Mouse (Mus musculus): Measurements from ENCODE around the gene Vat1. TPM values are rescaled to one million over a fixed set of nuclear protein-coding genes. Genes with fewer than 3 reads are reported as not detected.
A peak's percentile ranks its signal among the peaks of the same experiment; 100 is the strongest.

The Vat1 gene
- total and polyA plus RNA-seq, 3 experiments, result 14.9 to 49.4 (median 29.9) TPM

- dilution Hi-C loops (cut with MboI; ENCODE audit: extremely low pct_ligation_motif_present, extremely low pct_unique_long_range_greater_than_20kb, low sequenced_read_pairs), result no loop called here
- H3K9ac ChIP-seq (ENCODE audit: insufficient read depth, low read depth), result no peak overlapping the region
Measured at GRCm38 (mm10) chr11:101483804-101484203, 17.8 kb upstream of the Vat1 start.

GRCm38 (mm10) chr11:101480912-101481311 lies 14.9 kb upstream of the Vat1 start:
- H3K9me3 ChIP-seq (replicated peaks; ENCODE audit: low read length), result no peaks in the 10 kb centered on the region
- H3K4me1 ChIP-seq (ENCODE audit: control insufficient read depth in 1 of 2, insufficient read depth in 2 of 2), result peaks cover 6 to 7% of the 10 kb centered on the region in 2 experiments; a peak in 3 of 4 replicates
- TF ChIP-seq USF2 (conservative IDR thresholded peaks at IDR 0.05; ENCODE audit: low read depth, low read length) (no peak), MEF2A (IDR thresholded peaks at IDR 0.05; ENCODE audit: borderline replicate concordance, low read depth, low read length) (no peak), TBP (conservative IDR thresholded peaks at IDR 0.05; ENCODE audit: low read depth, low read length) (no peak), SIN3A (IDR thresholded peaks at IDR 0.05; ENCODE audit: low read length) (no peak), RCOR1 (conservative IDR thresholded peaks at IDR 0.05; ENCODE audit: low read depth, low read length) (no peak), HCFC1 (IDR thresholded peaks at IDR 0.05; ENCODE audit: low read depth, low read length) (no peak), MAZ (IDR thresholded peaks at IDR 0.05; ENCODE audit: low read depth, low read length) (no peak), MAX (IDR thresholded peaks at IDR 0.05; ENCODE audit: low read length) (no peak), ZKSCAN1 (IDR thresholded peaks at IDR 0.05; ENCODE audit: borderline replicate concordance, low read depth, low read length) (no peak), SMC3 (IDR thresholded peaks at IDR 0.05; ENCODE audit: low read depth, low read length) (no peak), ZNF384 (IDR thresholded peaks at IDR 0.05; ENCODE audit: low read depth, low read length) (no peak), POLR2AphosphoS2 (IDR thresholded peaks at IDR 0.05; ENCODE audit: low read depth, low read length) (no peak), MYC (IDR thresholded peaks at IDR 0.05; ENCODE audit: low read depth, low read length) (no peak), CHD1 (IDR thresholded peaks at IDR 0.05; ENCODE audit: low read depth, low read length) (no peak), ZMIZ1 (IDR thresholded peaks at IDR 0.05; ENCODE audit: low read depth, low read length) (no peak), MXI1 (IDR thresholded peaks at IDR 0.05; ENCODE audit: low read depth, low read length) (no peak), ZC3H11A (IDR thresholded peaks at IDR 0.05; ENCODE audit: low read depth, low read length) (no peak), GABPA (IDR thresholded peaks at IDR 0.05; ENCODE audit: insufficient replicate concordance, low read depth, low read length) (no peak), CHD2 (IDR thresholded peaks at IDR 0.05; ENCODE audit: low read length) (no peak), RAD21 (IDR thresholded peaks at IDR 0.05; ENCODE audit: low read depth, low read length) (no peak)
- H3K27ac ChIP-seq (ENCODE audit: insufficient read depth, low read depth), result no peak overlapping the region
- peaks cover 0 to 5% of the 10 kb centered on the region in 2 experiments for H3K36me3 ChIP-seq (replicated peaks in 1 of 2; ENCODE audit: control insufficient read depth in 1 of 2, insufficient read depth in 1 of 2, low read length in 1 of 2)
- no peaks in the 10 kb centered on the region for H3K27me3 ChIP-seq (replicated peaks)
- dilution Hi-C loops (cut with MboI; ENCODE audit: extremely low pct_ligation_motif_present, extremely low pct_unique_long_range_greater_than_20kb, low sequenced_read_pairs) (no loop called here), in situ Hi-C loops (cut with MboI; ENCODE audit: low pct_ligation_motif_present, low pct_unique_long_range_greater_than_20kb, low sequenced_read_pairs) (no loop called here)
- no peak overlapping the region for H3K4me3 ChIP-seq (replicated peaks in 1 of 3; ENCODE audit: low read depth in 2 of 3, low read length in 2 of 3, poor library complexity in 1 of 3)
- H3K79me2 ChIP-seq (replicated peaks; ENCODE audit: control insufficient read depth, extremely low read depth, insufficient read depth, poor library complexity, severe bottlenecking), result no peaks in the 10 kb centered on the region
- no peak for DNase-seq (ENCODE audit: extremely low read depth)
- H3K4me2 ChIP-seq (ENCODE audit: insufficient read depth, low read depth, poor library complexity, severe bottlenecking), result no peak overlapping the region
- no peak overlapping the region for H3K9ac ChIP-seq (ENCODE audit: insufficient read depth, low read depth)

More at GRCm38 (mm10) chr11:101483804-101484203, 17.8 kb upstream of the Vat1 start:
- no peak overlapping the region for H3K27ac ChIP-seq (ENCODE audit: insufficient read depth, low read depth)
- no peaks in the 10 kb centered on the region for H3K79me2 ChIP-seq (replicated peaks; ENCODE audit: control insufficient read depth, extremely low read depth, insufficient read depth, poor library complexity, severe bottlenecking)
- H3K27me3 ChIP-seq (replicated peaks), result no peaks in the 10 kb centered on the region
- no peak overlapping the region for H3K4me2 ChIP-seq (ENCODE audit: insufficient read depth, low read depth, poor library complexity, severe bottlenecking)
- H3K4me1 ChIP-seq (ENCODE audit: control insufficient read depth in 1 of 2, insufficient read depth in 2 of 2), result peaks cover 5 to 6% of the 10 kb centered on the region in 2 experiments; a peak in 3 of 4 replicates
- no peaks in the 10 kb centered on the region for H3K9me3 ChIP-seq (replicated peaks; ENCODE audit: low read length)
- H3K4me3 ChIP-seq (replicated peaks in 1 of 3; ENCODE audit: low read depth in 2 of 3, low read length in 2 of 3, poor library complexity in 1 of 3), result no peak overlapping the region
- no peak for DNase-seq (ENCODE audit: extremely low read depth)
- in situ Hi-C loops (cut with MboI; ENCODE audit: low pct_ligation_motif_present, low pct_unique_long_range_greater_than_20kb, low sequenced_read_pairs), result no loop called here
- TF ChIP-seq CHD1 (IDR thresholded peaks at IDR 0.05; ENCODE audit: low read depth, low read length), result no peak
- TF ChIP-seq ZNF384 (IDR thresholded peaks at IDR 0.05; ENCODE audit: low read depth, low read length), result peak; percentile 54
- H3K36me3 ChIP-seq (replicated peaks in 1 of 2; ENCODE audit: control insufficient read depth in 1 of 2, insufficient read depth in 1 of 2, low read length in 1 of 2), result peaks cover 17 to 32% of the 10 kb centered on the region in 2 experiments
